Mouse (Mus musculus) intestine, postnatal 0 days (tissue): ENCODE data around the gene Sumo2. TPM values are rescaled to one million over a fixed set of nuclear protein-coding genes. Genes with fewer than 3 reads are reported as not detected.
"Not testable (repeated sequence)": the region's sequence is repeated elsewhere in the genome, so short reads cannot be mapped to it uniquely, and the experiment has no call there.

Experiments used
- ATAC-seq: fragments of 200-750 bp; cut with Nextera tagmentation; 2 replicates; pipeline ENCODE4 v1.8.0; 2017; ENCODE audit warnings: mild to moderate bottlenecking, moderate TSS enrichment, moderate library complexity
- H3K27ac ChIP-seq: fragments of 300-500 bp; sonication (generic); 2 replicates; pipeline ENCODE4 v1.5.1; 2014; ENCODE audit warnings: mild to moderate bottlenecking, low read depth, low read length, moderate library complexity
- H3K27me3 ChIP-seq: fragments of 300-500 bp; sonication (generic); replicated peaks from 2 replicates; pipeline ENCODE4 v1.6.1; 2014; ENCODE audit warnings: low read length, mixed read lengths; ENCODE audit not compliant: control insufficient read depth, insufficient read depth
- H3K36me3 ChIP-seq: fragments of 300-500 bp; sonication (generic); 2 replicates; pipeline ENCODE4 v1.6.1; 2014; ENCODE audit warnings: mild to moderate bottlenecking, moderate library complexity; ENCODE audit not compliant: control insufficient read depth, insufficient read depth
- H3K4me1 ChIP-seq: fragments of 300-500 bp; sonication (generic); replicated peaks from 2 replicates; pipeline ENCODE4 v1.6.1; 2014; ENCODE audit warnings: antibody characterized with exemption, low read length, mixed read lengths; ENCODE audit not compliant: control insufficient read depth, insufficient read depth
- H3K4me2 ChIP-seq: fragments of 300-500 bp; sonication (generic); replicated peaks from 2 replicates; pipeline ENCODE4 v1.6.1; 2014; ENCODE audit warnings: low read depth, mild to moderate bottlenecking, moderate library complexity
- H3K4me3 ChIP-seq: fragments of 300-500 bp; sonication (generic); 2 replicates; pipeline ENCODE4 v1.5.1; 2014; ENCODE audit warnings: low read depth, low read length
- H3K9ac ChIP-seq: fragments of 300-500 bp; sonication (generic); 2 replicates; pipeline ENCODE4 v1.6.1; 2014; ENCODE audit warnings: mild to moderate bottlenecking, low read depth, low read length
- H3K9me3 ChIP-seq: fragments of 300-500 bp; sonication (generic); 2 replicates; pipeline ENCODE4 v1.6.1; 2016; ENCODE audit warnings: mixed run types; ENCODE audit not compliant: control insufficient read depth
- CTCF ChIP-seq: sonication (generic); IDR thresholded peaks from 2 replicates; pipeline ENCODE4 v1.5.1; 2016; ENCODE audit warnings: low read depth, mild to moderate bottlenecking, control low read depth, antibody characterized with exemption, moderate library complexity
- WGBS: fragments of 180-500 bp; shearing (Covaris S2); extraction: QIAGEN DNeasy Blood & Tissue Kit; methylation state at CpG from one replicate; pipeline ENCODE4 v1.1.7; 2014; 5-methylcytosine and 5-hydroxymethylcytosine counted together
- polyA plus RNA-seq: library from polyadenylated mRNA; unstranded; fragments of >200 nt; fragmentation: Nextera tagmentation; extraction: Ambion mirVana; gene quantifications from 2 replicates; pipeline ENCODE4 v1.2.1, GENCODE M21; 2015

Sumo2 gene
- polyA plus RNA-seq, 1 experiment from 2014 or later: 404 TPM

- WGBS: 17% methylated on average over 6 of the region's 6 CpGs
- Histone ChIP-seq H3K4me1 (peaks cover 8% of the 10 kb centered on the region), H3K4me2 (peak overlapping the region; percentile 84), H3K9ac (no peak overlapping the region), H3K4me3 (no peak overlapping the region), H3K27me3 (no peaks in the 10 kb centered on the region), H3K36me3 (no peaks in the 10 kb centered on the region), H3K9me3 (no peaks in the 10 kb centered on the region), H3K27ac (peak overlapping the region; percentile 84)
- no peak for TF ChIP-seq CTCF
- peak; percentile 52 for ATAC-seq
Measured at GRCm38 (mm10) chr11:115509773-115510506, 26.1 kb downstream of the Sumo2 start.

GRCm38 (mm10) chr11:115508061-115508460 lies 28.0 kb downstream of the Sumo2 start:
- Histone ChIP-seq H3K9me3 (no peaks in the 10 kb centered on the region), H3K4me2 (no peak overlapping the region), H3K27me3 (no peaks in the 10 kb centered on the region), H3K4me1 (peaks cover 8% of the 10 kb centered on the region), H3K27ac (no peak overlapping the region), H3K9ac (no peak overlapping the region), H3K36me3 (no peaks in the 10 kb centered on the region), H3K4me3 (no peak overlapping the region)
- ATAC-seq: no peak
- WGBS: 52% methylated on average over 2 of the region's 2 CpGs
- no peak for TF ChIP-seq CTCF

DNA sequence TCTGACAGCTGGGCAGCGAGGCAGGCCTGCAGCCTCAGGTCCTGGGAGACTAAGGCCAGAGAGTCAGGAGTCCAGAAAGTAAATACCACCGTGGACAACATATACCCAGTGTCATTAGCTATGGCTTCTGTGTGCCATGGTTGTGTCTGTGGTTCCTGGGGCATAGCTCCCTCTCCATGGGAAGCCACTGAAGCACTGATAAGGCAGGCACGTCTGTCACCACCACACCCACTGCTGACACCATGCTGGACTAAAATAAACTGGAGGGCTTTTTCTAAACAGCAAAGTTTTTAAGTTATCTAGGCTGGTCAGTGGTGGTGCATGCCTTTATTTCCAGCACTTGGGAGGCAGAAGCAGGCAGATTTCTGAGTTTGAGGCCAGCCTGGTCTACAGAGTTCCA lies 29.5 kb downstream of the Sumo2 start:
- WGBS: 60% methylated on average over 3 of the region's 3 CpGs
- H3K9ac ChIP-seq: no peak overlapping the region
- H3K4me2 ChIP-seq: no peak overlapping the region
- peaks cover 11% of the 10 kb centered on the region for H3K36me3 ChIP-seq
- H3K27me3 ChIP-seq: no peaks in the 10 kb centered on the region
- no peak overlapping the region for H3K27ac ChIP-seq
- ATAC-seq: no peak
- no peak overlapping the region for H3K4me3 ChIP-seq
- H3K9me3 ChIP-seq: no peaks in the 10 kb centered on the region
- H3K4me1 ChIP-seq: peaks cover under 1% of the 10 kb centered on the region
- no peak for TF ChIP-seq CTCF

DNA sequence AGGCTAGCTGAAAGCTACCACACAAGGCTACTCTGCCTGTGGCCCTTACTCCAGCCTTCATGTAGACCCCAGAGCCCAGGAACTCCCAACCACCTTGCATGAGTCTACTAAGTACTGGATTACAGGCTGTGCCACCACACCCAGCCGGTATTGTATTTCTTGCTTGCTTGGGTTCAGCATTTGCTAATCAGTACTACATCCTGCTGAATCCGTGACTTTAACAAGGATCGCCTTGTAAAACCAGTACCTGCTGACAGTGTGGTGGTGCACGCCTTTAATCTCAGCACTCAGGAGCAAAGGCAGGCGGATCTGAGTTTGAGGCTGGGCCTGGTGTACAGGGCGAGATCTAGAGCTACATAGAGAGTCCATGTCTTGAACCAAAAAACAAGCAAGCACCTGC lies 33.4 kb downstream of the Sumo2 start:
- Histone ChIP-seq H3K4me2 (no peak overlapping the region), H3K27me3 (no peaks in the 10 kb centered on the region), H3K27ac (peak overlapping the region; percentile 15; the same call in 1 of the 2 replicates), H3K4me3 (no peak overlapping the region), H3K36me3 (peaks cover 43% of the 10 kb centered on the region), H3K9me3 (no peaks in the 10 kb centered on the region), H3K4me1 (no peaks in the 10 kb centered on the region), H3K9ac (no peak overlapping the region)
- no peak for ATAC-seq
- TF ChIP-seq CTCF: no peak
- WGBS: 72% methylated on average over 6 of the region's 6 CpGs

DNA sequence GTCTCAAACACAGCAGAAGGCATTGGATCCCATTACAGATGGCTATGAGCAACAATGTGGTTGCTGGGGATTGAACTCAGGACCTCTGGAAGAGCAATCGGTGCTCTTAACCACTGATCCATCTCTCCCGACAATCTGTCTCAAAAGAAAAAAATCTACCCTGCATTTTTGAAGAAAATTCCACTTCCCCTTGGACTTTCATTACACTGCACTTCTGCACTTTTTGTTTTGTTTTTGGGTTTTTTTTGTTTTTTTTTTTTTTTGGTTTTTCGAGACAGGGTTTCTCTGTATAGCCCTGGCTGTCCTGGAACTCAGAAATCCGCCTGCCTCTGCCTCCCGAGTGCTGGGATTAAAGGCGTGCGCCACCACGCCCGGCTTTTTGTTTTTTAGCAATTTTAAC lies 39.5 kb downstream of the Sumo2 start:
- not testable (repeated sequence) for H3K9me3 ChIP-seq, H3K4me3 ChIP-seq, H3K4me2 ChIP-seq, H3K4me1 ChIP-seq, ATAC-seq, H3K27me3 ChIP-seq, H3K9ac ChIP-seq, H3K27ac ChIP-seq
- WGBS: 87% methylated on average over 9 of the region's 9 CpGs
- peaks cover 37% of the 10 kb centered on the region for H3K36me3 ChIP-seq

DNA sequence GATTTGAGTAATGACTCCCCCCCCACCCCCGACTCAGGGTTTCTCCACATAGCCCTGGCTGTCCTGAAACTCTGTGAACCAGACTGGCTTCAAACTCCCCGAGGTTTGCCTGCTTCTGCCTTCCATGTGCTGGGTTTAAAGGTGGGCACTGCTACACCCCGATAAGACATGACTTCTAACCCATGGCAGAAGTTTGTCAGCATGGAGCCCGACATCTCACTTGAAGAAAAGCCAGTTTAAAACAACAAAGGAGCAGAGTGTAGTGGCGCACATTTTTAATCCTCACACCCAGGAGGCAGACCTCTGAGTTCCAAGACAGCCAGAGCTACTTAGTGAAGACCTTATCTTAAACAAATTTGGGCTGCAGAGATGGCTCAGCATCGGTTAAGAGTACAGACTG lies 43.7 kb downstream of the Sumo2 start:
- WGBS: 31% methylated on average over 6 of the region's 6 CpGs
- peak overlapping the region; percentile 67 for H3K4me3 ChIP-seq
- ATAC-seq: no peak
- H3K4me2 ChIP-seq: peak overlapping the region; percentile 83
- H3K9me3 ChIP-seq: no peaks in the 10 kb centered on the region
- no peak for TF ChIP-seq CTCF
- no peak overlapping the region for H3K27ac ChIP-seq
- H3K27me3 ChIP-seq: no peaks in the 10 kb centered on the region
- peaks cover 22% of the 10 kb centered on the region; the same call in 1 of the 2 replicates for H3K36me3 ChIP-seq
- H3K9ac ChIP-seq: peak overlapping the region; percentile 74; the same call in 1 of the 2 replicates
- no peaks in the 10 kb centered on the region; the same call in 1 of the 2 replicates for H3K4me1 ChIP-seq
